In genomic region chr8:109609153-109609502, GRCm38 (mm10) we compare ENCODE assay signal across 8 mouse cellular contexts. TPM values are rescaled to one million over a fixed set of nuclear protein-coding genes. Genes with fewer than 3 reads are reported as not detected.
DNase-seq lines count a peak whose midpoint lies in the region; ATAC-seq lines count a peak whose summit lies in the region.

No protein-coding gene starts in this region.

- peak overlapping the region; percentile 97 for H3K27ac ChIP-seq in forebrain, embryonic 16.5 days (ENCODE audit: low read length)
- H3K27ac ChIP-seq in intestine, embryonic 14.5 days (ENCODE audit: low read depth): peak overlapping the region; percentile 98
- peak overlapping the region; percentile 97 for H3K27ac ChIP-seq in lung, embryonic 16.5 days (ENCODE audit: low read length)

- no peaks in the 10 kb centered on the region for H3K27me3 ChIP-seq in erythroblast, embryonic 14.5 days (ENCODE audit: control insufficient read depth)
- H3K27me3 ChIP-seq in forebrain, embryonic 16.5 days (replicated peaks; ENCODE audit: control insufficient read depth, insufficient read depth, low read length): no peaks in the 10 kb centered on the region
- H3K27me3 ChIP-seq in intestine, embryonic 14.5 days (replicated peaks; ENCODE audit: control insufficient read depth, insufficient read depth, low read length): no peaks in the 10 kb centered on the region
- no peaks in the 10 kb centered on the region for H3K27me3 ChIP-seq in lung, embryonic 16.5 days (ENCODE audit: control insufficient read depth, insufficient read depth, low read depth, low read length)

- peaks cover 16% of the 10 kb centered on the region for H3K36me3 ChIP-seq in erythroblast, embryonic 14.5 days (ENCODE audit: control insufficient read depth)
- 0 out of 2 replicates have a peak, but pooled peaks cover 4% of the 10 kb centered on the region for H3K36me3 ChIP-seq in forebrain, embryonic 16.5 days (ENCODE audit: control insufficient read depth, insufficient read depth)
- peaks cover 15% of the 10 kb centered on the region for H3K36me3 ChIP-seq in intestine, embryonic 14.5 days (ENCODE audit: control insufficient read depth, insufficient read depth, low read length)
- H3K36me3 ChIP-seq in lung, embryonic 16.5 days (ENCODE audit: control insufficient read depth, insufficient read depth, low read length): 0 out of 2 replicates have a peak, but pooled peaks cover 3% of the 10 kb centered on the region

- no peak for ATAC-seq in erythroblast, adult 5-6 weeks (replicated peaks; ENCODE audit: low FRiP score, poor library complexity, severe bottlenecking)
- ATAC-seq in forebrain, embryonic 16.5 days: no peak
- no peak for ATAC-seq in intestine, embryonic 14.5 days (replicated peaks; ENCODE audit: low FRiP score, low TSS enrichment, low read depth)
- no peak for ATAC-seq in lung, embryonic 16.5 days (ENCODE audit: low read depth)

- H3K4me2 ChIP-seq in forebrain, embryonic 16.5 days (ENCODE audit: low read length): peak overlapping the region; percentile 73
- peak overlapping the region; percentile 97 for H3K4me2 ChIP-seq in intestine, embryonic 14.5 days (ENCODE audit: low read length)
- H3K4me2 ChIP-seq in lung, embryonic 16.5 days (ENCODE audit: low read depth, low read length): peak overlapping the region; percentile 96

- no peaks in the 10 kb centered on the region for H3K9me3 ChIP-seq in erythroblast, embryonic 14.5 days (ENCODE audit: control insufficient read depth, low read length)
- no peaks in the 10 kb centered on the region for H3K9me3 ChIP-seq in forebrain, embryonic 16.5 days (ENCODE audit: control insufficient read depth, low read length)
- no peaks in the 10 kb centered on the region for H3K9me3 ChIP-seq in intestine, embryonic 14.5 days (ENCODE audit: control insufficient read depth, low read length)
- H3K9me3 ChIP-seq in lung, embryonic 16.5 days (ENCODE audit: control insufficient read depth, low read length): no peaks in the 10 kb centered on the region

- H3K4me1 ChIP-seq in erythroblast, embryonic 14.5 days (ENCODE audit: control insufficient read depth): peaks cover 39% of the 10 kb centered on the region
- H3K4me1 ChIP-seq in forebrain, embryonic 16.5 days (replicated peaks; ENCODE audit: control insufficient read depth, insufficient read depth, low read length): peaks cover 13% of the 10 kb centered on the region
- H3K4me1 ChIP-seq in intestine, embryonic 14.5 days (replicated peaks; ENCODE audit: control insufficient read depth, insufficient read depth, low read length): peaks cover 8% of the 10 kb centered on the region; the same call in 1 of the 2 replicates
- H3K4me1 ChIP-seq in lung, embryonic 16.5 days (replicated peaks; ENCODE audit: control insufficient read depth, insufficient read depth, low read length): peaks cover 11% of the 10 kb centered on the region

- H3K4me3 ChIP-seq in erythroblast, embryonic 14.5 days (replicated peaks): peak overlapping the region; percentile 92
- H3K4me3 ChIP-seq in forebrain, embryonic 16.5 days (replicated peaks; ENCODE audit: low read length): peak overlapping the region; percentile 66
- H3K4me3 ChIP-seq in intestine, embryonic 14.5 days (ENCODE audit: low read depth, low read length): peak overlapping the region; percentile 79
- peak overlapping the region; percentile 75 for H3K4me3 ChIP-seq in lung, embryonic 16.5 days (ENCODE audit: low read length)

- DNase-seq in adipocyte (ENCODE audit: low spot score): peak; percentile 55
- no peak for DNase-seq in intestine, embryonic 14.5 days (ENCODE audit: low spot score)
- no peak for DNase-seq in ovary, postnatal 10 days (ENCODE audit: low spot score)
- DNase-seq in layer of hippocampus, adult 11-12 months (ENCODE audit: low spot score): no peak

- 14% methylated on average over 5 of the region's 5 CpGs for WGBS in forebrain, embryonic 16.5 days
- WGBS in intestine, embryonic 14.5 days: 11% methylated on average over 5 of the region's 5 CpGs
- 10% methylated on average over 5 of the region's 5 CpGs for WGBS in lung, embryonic 16.5 days

- peak overlapping the region; percentile 74 for H3K9ac ChIP-seq in forebrain, embryonic 16.5 days (replicated peaks; ENCODE audit: low read depth, low read length)
- H3K9ac ChIP-seq in intestine, embryonic 14.5 days (ENCODE audit: low read length): peak overlapping the region; percentile 69
- H3K9ac ChIP-seq in lung, embryonic 16.5 days (ENCODE audit: low read length): peak overlapping the region; percentile 79

RNA-seq across cellular contexts. Expression of gene Dhodh, which starts 0.7 kb away (rescaled TPM):
- polyA plus RNA-seq in erythroblast, embryonic 14.5 days (2012): 0.95 and 1.3 TPM in 2 replicates
- total RNA-seq in erythroblast, adult 5-6 weeks (2015; ENCODE audit: low replicate concordance): 0.77 and 4.8 TPM in 2 replicates
- 4.0 and 4.3 TPM in 2 replicates for total RNA-seq in erythroblast, adult 5-6 weeks (2017; ENCODE audit: low replicate concordance)
- 35.0 and 35.5 TPM in 2 replicates for polyA plus RNA-seq in forebrain, embryonic 16.5 days (2015; fragmentation: Nextera tagmentation; extraction: Ambion mirVana)
- polyA plus RNA-seq in intestine, embryonic 14.5 days (2014; fragmentation: Nextera tagmentation; extraction: Ambion mirVana): 58.8 and 61.1 TPM in 2 replicates
- polyA plus RNA-seq in lung, embryonic 16.5 days (2015; fragmentation: Nextera tagmentation; extraction: Ambion mirVana): 40.9 and 42.1 TPM in 2 replicates

RNA-seq across cellular contexts. Expression of gene Pkd1l3, which starts 5.2 kb away (rescaled TPM):
- 0.01 TPM in 2 replicates for polyA plus RNA-seq in erythroblast, embryonic 14.5 days (2012)
- 0.38 TPM in 1 of 2 replicates, not detected in the other for total RNA-seq in erythroblast, adult 5-6 weeks (2015; ENCODE audit: low replicate concordance)
- not detected in 2 replicates for total RNA-seq in erythroblast, adult 5-6 weeks (2017; ENCODE audit: low replicate concordance)
- 0.03 TPM in 1 of 2 replicates, not detected in the other for polyA plus RNA-seq in forebrain, embryonic 16.5 days (2015; fragmentation: Nextera tagmentation; extraction: Ambion mirVana)
- polyA plus RNA-seq in intestine, embryonic 14.5 days (2014; fragmentation: Nextera tagmentation; extraction: Ambion mirVana): 0.13 and 0.37 TPM in 2 replicates
- 0.08 TPM in 1 of 2 replicates, not detected in the other for polyA plus RNA-seq in lung, embryonic 16.5 days (2015; fragmentation: Nextera tagmentation; extraction: Ambion mirVana)

RNA-seq across cellular contexts. Expression of gene Hp, which starts 30.2 kb away (rescaled TPM):
- polyA plus RNA-seq in erythroblast, embryonic 14.5 days (2012): 0.23 and 0.26 TPM in 2 replicates
- 99.9 and 127 TPM in 2 replicates for total RNA-seq in erythroblast, adult 5-6 weeks (2015; ENCODE audit: low replicate concordance)
- 102 and 125 TPM in 2 replicates for total RNA-seq in erythroblast, adult 5-6 weeks (2017; ENCODE audit: low replicate concordance)
- 0.20 and 0.30 TPM in 2 replicates for polyA plus RNA-seq in forebrain, embryonic 16.5 days (2015; fragmentation: Nextera tagmentation; extraction: Ambion mirVana)
- polyA plus RNA-seq in intestine, embryonic 14.5 days (2014; fragmentation: Nextera tagmentation; extraction: Ambion mirVana): 0.17 and 0.53 TPM in 2 replicates
- 62.6 and 90.4 TPM in 2 replicates for polyA plus RNA-seq in lung, embryonic 16.5 days (2015; fragmentation: Nextera tagmentation; extraction: Ambion mirVana)

RNA-seq across cellular contexts. Expression of gene Txnl4b, which starts 43.4 kb away (rescaled TPM):
- 0.37 and 0.41 TPM in 2 replicates for polyA plus RNA-seq in erythroblast, embryonic 14.5 days (2012)
- 1.9 and 3.6 TPM in 2 replicates for total RNA-seq in erythroblast, adult 5-6 weeks (2015; ENCODE audit: low replicate concordance)
- 3.8 and 4.3 TPM in 2 replicates for total RNA-seq in erythroblast, adult 5-6 weeks (2017; ENCODE audit: low replicate concordance)
- polyA plus RNA-seq in forebrain, embryonic 16.5 days (2015; fragmentation: Nextera tagmentation; extraction: Ambion mirVana): 30.8 and 31.5 TPM in 2 replicates
- polyA plus RNA-seq in intestine, embryonic 14.5 days (2014; fragmentation: Nextera tagmentation; extraction: Ambion mirVana): 23.6 and 24.3 TPM in 2 replicates
- polyA plus RNA-seq in lung, embryonic 16.5 days (2015; fragmentation: Nextera tagmentation; extraction: Ambion mirVana): 26.0 and 29.6 TPM in 2 replicates

RNA-seq across cellular contexts. Expression of gene Dhx38, which starts 43.5 kb away (rescaled TPM):
- 2.4 and 3.1 TPM in 2 replicates for polyA plus RNA-seq in erythroblast, embryonic 14.5 days (2012)
- 6.1 and 6.3 TPM in 2 replicates for total RNA-seq in erythroblast, adult 5-6 weeks (2015; ENCODE audit: low replicate concordance)
- 18.2 and 26.5 TPM in 2 replicates for total RNA-seq in erythroblast, adult 5-6 weeks (2017; ENCODE audit: low replicate concordance)
- polyA plus RNA-seq in forebrain, embryonic 16.5 days (2015; fragmentation: Nextera tagmentation; extraction: Ambion mirVana): 25.1 and 25.8 TPM in 2 replicates
- polyA plus RNA-seq in intestine, embryonic 14.5 days (2014; fragmentation: Nextera tagmentation; extraction: Ambion mirVana): 22.1 and 23.3 TPM in 2 replicates
- polyA plus RNA-seq in lung, embryonic 16.5 days (2015; fragmentation: Nextera tagmentation; extraction: Ambion mirVana): 23.9 and 25.3 TPM in 2 replicates

Comparison
In these comparisons a context has a peak if more than half of its experiments do, and no peak if none do; other contexts are left out.
1. RNA of gene Dhodh, which starts 0.7 kb away (polyA plus RNA-seq): 58.8 to 61.1 TPM in intestine, embryonic 14.5 days, 40.9 to 42.1 TPM in lung, embryonic 16.5 days and 35.0 to 35.5 TPM in forebrain, embryonic 16.5 days; 0.95 to 1.3 TPM in erythroblast, embryonic 14.5 days; every median in the first group is over 10 times any median in the second.
2. RNA of gene Hp, which starts 30.2 kb away (polyA plus RNA-seq): 62.6 to 90.4 TPM in lung, embryonic 16.5 days; 0.17 to 0.53 TPM in intestine, embryonic 14.5 days, 0.23 to 0.26 TPM in erythroblast, embryonic 14.5 days and 0.20 to 0.30 TPM in forebrain, embryonic 16.5 days; every median in the first group is over 10 times any median in the second.
3. Peak in every context shown above with its lines, with median percentiles within 50 percentile points of each other: H3K4me3 ChIP-seq, H3K27ac ChIP-seq, H3K4me2 ChIP-seq and H3K9ac ChIP-seq.